Mouse (Mus musculus): ENCODE measurements around the gene Klf3. TPM values are rescaled to one million over a fixed set of nuclear protein-coding genes. Genes with fewer than 3 reads are reported as not detected.

Gene Klf3
- total RNA-seq (2021): 10 to 100 TPM; 12.6 to 17.5 TPM
- long read RNA-seq, experiment 1, full-length matches to known transcripts: 1 of 2 reads
- long read RNA-seq, experiment 1, partial matches to known transcripts: 0 of 2 reads
- long read RNA-seq, experiment 1, other reads (novel, unspliced or antisense): 1 of 2 reads
- long read RNA-seq, experiment 2, full-length matches to known transcripts: 3 of 7 reads
- long read RNA-seq, experiment 2, partial matches to known transcripts: 0 of 7 reads
- long read RNA-seq, experiment 2, other reads (novel, unspliced or antisense): 4 of 7 reads

DNA sequence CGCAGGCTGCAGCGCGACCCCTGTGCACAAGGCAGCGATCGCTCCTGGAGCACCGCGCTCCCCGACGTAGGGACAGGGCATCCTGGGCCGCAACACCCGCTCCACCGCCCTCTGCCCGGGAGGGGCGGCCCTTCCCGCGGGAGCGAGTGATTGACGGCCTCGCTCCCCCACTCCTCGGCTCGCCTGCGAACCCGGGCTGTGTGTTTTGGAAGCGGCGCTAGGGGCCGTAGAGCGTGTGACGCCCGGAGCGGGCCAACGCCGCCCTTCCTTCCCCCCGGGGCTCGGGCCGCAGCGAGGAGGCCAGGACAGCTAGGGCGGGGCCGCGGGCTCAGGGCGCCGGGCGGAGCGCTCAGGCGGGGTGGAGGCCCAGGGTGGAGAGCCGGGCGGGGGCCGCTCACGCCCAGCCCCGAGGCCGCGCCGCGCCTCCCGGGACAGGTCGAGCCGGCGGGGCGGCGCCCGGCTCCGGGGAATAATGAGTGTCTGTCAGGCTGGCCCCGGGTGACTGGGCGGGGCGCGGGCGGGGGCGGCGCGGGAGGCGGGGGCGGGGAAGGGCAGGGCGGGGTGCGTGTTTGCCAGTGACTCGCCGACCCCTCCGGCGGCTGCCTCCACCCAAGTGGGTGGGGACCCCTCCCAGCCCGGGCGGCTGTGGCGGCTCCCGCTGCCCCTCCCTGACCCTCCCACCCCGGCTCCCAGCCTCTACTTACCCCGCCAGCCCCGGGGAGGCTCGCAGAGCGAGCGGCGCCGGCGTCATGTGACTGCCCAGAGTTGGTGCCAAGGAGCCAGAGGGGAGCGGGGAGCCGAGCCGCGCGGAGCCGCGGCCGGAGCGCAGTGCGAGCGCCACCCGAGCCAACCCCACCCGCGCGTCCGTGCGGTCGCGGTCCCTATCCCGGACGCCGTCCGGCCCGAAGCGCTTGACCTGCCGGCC, at the start of gene Klf3:
Gene Klf3 (plus strand): TSS at position 594 of the 925 bp plus-strand sequence.
- peak; percentile 98 for DNase-seq

DNA sequence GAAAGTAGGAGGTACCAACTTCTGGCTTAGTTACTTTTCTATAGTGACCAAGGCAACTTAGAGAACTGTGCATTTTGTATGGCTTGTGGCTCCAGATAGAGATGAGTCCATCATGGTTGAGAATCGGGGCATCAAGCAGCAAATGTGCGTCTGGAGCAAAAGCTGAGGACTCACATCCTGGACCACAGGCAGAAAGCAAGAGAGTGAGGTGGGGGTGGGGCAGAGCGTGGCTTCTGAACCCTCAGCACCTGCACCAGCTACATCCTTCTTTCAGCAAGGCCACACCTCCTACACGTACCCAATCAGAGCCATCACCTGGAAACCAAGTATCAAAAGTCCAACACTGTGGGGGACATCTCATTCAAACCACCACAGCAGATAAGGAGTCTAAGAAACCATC, 40.9 kb upstream of the Klf3 start:
- no peak for DNase-seq

DNA sequence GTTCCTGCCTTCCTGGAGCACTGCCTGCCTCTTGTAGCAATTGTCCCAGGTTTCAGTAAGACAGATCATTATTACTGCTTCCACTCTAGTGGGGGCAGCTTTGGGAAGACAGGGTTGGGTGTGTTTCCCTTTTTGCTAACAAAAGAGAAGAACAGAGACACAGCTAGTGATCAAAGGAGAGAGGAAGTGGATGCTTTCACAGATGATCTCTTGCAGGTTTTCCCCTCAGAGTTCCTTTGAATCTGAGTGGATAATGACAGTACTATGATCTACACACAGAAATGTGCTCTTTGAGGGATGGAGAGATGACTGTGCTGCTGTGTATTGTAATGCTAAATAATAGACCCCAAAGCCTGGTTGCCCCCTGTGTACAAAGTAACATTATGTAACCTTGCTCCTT, 38.7 kb upstream of the Klf3 start:
- DNase-seq: no peak

DNA sequence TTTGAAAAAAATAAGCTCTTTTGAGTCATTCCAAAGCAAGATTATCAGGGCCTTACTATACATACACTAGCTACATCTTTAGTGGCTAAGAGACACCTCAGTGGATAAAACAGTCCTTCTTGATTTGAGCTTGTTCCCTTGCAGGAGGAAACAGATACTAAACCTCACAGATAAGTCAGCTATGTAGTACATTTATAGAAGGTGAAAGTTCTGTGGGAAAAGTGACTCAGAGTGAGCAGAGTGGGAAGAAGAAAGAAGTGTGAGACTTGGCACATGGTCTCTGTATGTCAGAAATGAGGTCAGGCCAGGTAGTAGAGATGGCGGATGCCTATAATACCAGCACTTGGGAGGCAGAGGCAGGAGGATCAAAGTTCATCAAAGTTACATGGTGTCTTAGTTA, 37.4 kb upstream of the Klf3 start:
- no peak for DNase-seq

DNA sequence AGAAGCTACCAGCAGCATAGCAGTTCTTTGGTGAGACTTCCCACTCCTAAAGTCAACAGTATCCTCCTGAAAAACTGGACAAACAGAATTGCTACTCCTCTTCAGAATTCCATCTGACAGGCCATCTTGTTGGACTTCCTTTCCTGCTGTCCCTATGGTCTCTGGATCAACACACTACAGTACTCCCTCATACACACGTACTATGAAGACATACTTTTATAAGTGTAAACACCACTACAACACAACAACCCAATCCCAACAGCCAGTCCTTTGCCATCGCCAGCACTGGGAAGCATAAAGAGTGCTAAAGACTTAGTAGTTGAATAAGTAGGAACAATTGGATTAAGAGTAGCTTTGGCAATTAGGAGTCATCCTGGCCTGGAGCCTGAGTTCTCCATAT, 36.6 kb upstream of the Klf3 start:
- no peak for DNase-seq

DNA sequence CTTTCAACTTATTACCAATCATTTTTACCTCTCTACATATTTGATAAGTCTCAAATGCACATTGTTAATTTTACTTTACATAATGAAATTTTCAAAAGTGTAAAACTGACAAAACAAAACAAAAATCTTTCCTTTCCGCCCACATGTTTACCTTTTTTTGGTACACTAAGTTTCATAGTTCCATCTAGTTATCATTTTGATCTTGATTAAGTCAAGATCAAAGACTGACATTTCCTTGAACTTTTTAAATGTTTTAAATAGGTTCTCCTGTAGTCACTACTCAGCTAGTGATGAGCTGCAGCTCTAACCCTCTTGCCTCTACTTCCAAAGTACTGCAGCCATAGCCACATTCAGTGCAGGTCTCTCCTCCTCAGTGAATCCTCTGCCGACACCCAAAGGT, 31.6 kb upstream of the Klf3 start:
- DNase-seq: no peak

DNA sequence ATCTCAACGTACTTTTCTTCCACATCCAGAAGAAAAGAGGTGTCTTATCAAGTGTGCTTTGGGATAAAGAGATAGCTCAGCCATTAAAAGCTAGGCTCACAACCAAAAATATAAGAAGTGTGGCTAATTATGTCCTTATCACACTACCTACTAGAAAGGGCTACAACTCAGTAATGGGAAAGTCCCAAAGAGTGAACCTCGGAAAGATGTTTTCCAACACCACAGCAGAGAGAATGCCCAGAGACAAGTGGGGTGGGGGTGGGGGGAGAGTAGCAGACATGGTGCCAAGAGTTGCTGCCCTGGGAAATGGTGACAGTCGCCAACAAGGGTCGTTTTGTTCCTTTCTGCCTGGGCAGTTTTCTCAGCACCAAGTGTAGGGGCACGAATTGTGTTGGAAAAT, 25.0 kb upstream of the Klf3 start:
- no peak for DNase-seq

DNA sequence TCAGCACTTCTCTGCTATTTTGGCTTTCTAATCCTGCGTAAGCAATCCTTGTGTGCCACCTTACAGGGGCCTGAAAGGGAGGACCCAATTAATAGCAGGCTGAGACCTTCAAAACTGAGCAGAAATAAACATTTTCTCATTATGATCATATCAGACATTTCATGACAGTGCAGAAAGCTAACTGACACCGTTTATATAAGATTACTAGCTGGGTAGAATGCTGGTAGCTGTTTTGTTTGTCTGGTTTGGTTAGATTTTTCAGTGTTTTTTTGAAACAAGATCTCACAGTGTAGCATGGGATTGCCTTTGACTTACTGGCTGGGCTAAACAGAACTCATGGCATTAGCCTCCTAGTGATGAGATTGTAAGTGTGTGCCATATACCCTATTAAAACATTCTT, 23.9 kb upstream of the Klf3 start:
- no peak for DNase-seq

DNA sequence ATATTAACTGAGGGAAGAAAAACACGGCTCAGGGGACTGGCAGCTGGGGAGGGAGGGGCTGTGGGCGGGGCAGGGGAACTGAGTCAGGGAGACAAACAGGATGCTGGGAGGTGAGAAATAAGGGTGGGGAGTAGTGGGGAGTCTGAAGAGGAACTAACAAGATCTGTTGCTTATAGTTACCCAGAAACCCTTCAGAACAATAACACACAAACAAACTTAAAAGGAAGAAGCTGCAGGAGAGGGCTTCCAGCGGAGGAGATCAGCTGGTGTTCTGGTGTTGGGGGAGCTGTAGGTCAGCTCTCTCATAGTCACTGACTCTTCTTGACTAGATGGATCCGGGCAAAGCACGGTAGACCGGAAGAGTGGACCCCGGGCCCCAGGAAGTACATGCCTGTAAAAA, 22.4 kb upstream of the Klf3 start:
- DNase-seq: no peak

DNA sequence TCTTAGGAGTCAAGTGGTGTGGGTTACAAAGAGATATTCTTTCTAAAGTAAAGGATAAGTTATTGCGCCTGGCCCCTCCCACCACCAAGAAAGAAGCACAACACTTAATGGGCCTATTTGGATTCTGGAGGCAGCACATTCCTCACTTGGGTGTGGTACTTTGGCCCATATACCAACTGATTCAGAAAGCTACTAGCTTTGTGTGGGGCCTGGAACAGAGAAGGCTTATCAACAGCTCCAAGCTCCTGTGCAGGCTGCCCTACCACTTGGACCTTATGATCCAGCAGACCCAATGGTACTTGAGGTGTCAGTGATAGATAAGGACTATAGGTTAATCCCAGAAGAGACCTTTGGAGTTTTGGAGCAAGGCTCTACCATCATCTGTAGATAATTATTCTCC, 15.0 kb upstream of the Klf3 start:
- no peak for DNase-seq

DNA sequence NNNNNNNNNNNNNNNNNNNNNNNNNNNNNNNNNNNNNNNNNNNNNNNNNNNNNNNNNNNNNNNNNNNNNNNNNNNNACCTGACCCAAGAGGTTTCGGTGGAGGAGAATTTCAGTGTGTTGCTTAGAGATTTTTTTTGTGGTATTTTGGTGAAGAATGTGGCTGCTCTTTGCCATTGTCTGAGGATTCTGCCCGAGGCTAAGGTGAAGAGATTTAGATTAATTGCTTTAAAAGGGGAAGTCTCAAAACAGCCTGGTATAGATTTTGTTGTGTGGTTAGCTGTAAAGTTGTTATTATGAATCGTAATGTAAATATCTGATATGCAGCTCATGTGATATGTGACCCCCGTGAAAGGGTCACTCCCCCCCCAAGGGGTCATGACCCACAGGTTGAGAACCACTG, 5.0 kb upstream of the Klf3 start:
- no peak for DNase-seq

DNA sequence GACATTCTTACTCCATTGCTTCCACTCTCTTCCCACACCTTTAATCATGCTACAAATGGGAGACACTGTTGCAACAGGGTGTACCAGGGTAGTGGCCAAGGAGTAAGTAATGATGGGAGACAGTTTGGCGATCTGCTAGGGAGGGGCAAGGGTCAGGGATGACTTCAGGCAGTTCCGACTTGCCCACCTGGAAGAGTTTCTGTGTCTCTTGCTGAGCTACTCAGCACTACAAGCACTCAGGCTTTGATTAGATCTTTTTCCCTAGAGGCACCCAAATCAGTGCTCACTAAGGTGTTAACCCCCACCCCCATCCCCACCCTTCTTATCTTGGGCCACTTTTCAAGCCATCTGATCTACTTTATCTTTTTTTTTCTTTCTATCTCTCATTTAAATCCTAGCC, 1.6 kb upstream of the Klf3 start:
- no peak for DNase-seq

DNA sequence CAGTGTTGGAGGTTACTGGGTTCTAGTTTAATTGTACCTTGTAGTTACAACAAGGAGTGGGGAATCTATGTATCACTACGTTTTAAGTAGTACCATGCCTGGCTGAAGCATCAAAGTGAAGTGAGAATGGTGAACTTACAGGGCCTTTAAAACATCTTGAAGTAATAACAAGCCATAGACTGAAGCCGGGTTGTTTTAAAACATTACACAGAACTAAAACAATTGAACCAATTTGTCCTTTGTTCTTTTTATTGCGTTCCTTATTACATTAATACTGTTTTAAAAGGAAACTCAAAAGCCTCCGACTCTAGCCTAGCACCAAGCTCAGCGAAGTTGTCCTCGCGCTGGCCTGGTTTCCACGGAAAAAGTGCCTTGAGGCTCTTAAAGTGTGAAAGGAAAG, 1.0 kb upstream of the Klf3 start:
- DNase-seq: no peak

DNA sequence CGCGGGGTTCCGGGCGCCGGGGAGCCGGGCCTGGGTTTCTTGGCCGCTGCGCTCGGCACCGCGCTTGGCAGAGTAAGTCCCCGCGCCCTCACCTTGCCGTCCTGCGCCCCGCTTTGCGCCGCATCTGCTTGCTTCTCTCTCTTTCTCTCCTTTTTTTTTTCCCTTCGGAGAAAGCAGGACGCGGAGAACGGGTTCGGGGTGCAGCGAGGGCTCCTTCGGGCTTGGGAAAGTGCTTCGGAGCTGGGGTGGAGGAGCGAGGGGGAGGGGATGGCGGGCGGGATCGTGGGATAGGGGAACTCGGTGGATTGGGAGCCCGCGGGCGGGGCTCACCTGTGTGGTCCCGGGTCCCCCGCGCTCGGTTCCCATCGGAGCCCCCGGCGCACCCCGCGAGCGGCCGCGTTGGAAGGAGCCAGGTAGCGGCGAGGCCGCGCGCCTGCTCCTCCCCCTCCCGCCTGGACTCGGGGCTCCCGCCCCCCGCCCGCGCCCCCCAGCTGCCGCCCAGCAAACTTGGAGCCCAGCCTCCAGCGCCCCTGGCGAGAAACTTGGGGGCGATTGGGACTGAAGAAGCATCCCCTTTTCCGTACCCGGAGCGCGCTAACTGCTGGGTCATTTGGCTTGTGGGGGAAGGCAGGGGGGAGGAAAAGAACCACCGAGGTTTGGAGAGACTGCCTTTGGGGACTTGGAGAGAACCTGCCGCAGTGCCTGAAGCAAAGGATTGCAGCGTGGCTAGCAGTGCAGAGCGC, 703 bp downstream of the Klf3 start:
- peak; percentile 57 for DNase-seq

DNA sequence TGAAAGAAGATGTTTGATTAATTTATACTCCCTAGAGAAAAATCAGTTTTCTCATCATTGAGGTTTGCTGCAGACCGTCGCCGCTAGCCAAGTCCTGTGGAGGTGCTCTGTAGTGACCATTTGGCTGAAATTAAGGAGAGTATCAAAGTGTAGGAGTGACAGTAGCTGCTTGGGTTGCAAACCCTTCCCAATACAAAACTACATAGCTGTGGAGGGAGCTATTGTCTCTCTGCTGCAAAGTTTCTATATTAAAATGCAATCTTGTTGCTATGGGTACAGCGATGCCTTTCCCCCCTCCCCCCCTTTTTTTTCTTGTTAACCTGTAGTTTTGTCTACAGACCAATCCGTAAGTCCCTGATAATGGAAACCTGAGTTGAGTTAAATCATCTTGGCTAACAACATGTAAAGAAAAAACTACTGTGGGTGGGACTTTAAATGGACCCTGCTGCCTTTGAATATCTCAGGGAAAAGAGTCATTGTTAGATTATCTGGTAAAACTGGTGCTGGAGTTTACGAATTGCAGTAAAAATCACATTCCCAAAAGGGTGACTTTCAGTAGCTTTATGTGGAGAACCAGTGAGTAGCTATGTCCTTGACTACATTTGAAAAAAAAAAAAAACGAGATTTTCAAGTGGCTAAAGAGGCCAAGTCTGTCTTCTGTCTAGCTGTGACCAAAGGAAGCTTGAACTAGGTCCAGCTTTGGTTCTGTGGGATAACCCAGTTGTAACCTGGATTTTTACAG, 2.1 kb downstream of the Klf3 start:
- DNase-seq: no peak

DNA sequence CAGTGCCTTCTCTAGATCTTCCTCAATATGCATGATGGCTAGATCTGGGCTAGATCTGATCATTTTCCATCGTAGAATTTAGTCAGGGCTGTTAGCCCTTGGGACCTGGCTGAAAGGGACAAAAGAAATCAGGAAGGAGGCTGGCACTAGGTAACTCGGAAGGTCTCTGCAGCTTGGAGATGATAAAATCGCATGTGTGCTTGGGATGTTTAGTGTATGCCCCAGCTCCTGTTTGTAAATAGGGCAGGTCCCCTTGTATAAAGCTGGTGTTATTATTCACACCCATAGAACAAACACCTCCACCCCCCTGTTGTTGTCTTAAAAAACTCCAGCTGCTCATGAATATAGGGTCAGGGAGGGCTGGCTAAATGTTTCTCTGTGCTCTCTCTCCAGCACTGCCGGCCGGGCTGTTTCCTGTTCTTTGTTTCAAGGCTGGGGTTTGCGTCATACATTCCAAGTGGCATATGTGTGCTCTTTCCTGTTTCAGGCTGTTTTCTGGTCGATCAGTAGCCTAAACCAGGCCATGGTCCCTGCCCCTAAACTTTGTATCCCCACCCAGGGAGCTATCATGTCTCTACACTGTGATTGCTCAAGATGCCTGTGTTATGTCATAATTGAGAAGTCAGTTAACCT, 2.8 kb downstream of the Klf3 start:
- peak; percentile 71 for DNase-seq

DNA sequence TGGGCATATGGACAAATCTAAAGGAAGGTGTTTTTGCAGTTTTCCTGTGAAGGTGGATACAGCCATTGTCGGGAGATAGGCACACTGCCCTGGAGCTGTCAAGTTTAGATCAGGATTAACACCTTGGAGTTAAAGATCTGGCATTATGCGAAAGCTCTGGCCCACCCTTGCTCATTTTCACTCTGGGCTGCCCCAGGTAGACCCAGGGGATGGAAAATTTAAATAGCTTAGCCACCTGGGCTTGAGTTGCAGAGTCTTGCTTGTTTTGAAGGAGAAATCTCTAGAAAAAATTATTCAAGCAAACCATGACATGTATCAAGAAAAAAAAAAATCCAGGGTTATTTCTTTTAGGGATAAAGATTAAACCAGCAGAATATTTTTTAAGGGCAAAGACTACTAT, 3.4 kb downstream of the Klf3 start:
- no peak for DNase-seq

DNA sequence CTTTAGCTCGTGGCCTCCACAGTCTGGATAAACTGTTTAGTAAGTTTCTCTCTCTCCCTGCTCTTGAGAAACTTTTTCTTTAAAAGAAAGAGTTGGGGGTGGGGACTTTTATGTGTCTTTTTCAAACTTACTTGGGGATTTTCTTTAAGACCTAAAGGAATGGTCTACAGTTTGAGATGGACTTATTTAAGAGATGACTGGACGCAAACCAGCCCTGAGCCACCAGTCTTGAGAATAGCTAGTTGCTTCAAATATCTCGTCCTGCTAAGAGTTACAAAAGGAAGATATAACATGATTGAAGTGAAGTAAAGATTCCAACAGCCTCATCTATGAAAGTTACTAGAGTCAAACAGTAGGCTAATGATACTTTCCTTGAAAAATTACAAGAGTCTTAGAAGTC, 4.0 kb downstream of the Klf3 start:
- DNase-seq: no peak

DNA sequence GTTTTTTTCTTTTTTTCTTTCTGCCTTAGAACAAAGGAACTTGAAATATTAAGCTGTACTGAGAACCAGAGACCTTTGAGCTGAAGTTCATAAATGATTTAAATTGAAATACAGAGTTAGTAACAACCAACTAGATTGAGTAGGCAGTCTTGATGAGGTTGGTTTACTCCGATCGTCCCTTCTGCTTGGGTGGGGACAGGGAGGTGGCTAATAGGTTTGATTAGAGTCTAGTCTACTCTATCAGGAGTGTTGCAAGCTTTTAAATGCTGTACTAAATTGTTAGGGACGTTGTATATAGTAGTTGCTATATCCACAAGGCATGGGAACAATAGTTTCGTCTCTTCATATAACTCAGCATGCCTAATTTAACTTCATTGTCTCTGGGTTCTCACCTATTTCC, 4.4 kb downstream of the Klf3 start:
- DNase-seq: no peak

DNA sequence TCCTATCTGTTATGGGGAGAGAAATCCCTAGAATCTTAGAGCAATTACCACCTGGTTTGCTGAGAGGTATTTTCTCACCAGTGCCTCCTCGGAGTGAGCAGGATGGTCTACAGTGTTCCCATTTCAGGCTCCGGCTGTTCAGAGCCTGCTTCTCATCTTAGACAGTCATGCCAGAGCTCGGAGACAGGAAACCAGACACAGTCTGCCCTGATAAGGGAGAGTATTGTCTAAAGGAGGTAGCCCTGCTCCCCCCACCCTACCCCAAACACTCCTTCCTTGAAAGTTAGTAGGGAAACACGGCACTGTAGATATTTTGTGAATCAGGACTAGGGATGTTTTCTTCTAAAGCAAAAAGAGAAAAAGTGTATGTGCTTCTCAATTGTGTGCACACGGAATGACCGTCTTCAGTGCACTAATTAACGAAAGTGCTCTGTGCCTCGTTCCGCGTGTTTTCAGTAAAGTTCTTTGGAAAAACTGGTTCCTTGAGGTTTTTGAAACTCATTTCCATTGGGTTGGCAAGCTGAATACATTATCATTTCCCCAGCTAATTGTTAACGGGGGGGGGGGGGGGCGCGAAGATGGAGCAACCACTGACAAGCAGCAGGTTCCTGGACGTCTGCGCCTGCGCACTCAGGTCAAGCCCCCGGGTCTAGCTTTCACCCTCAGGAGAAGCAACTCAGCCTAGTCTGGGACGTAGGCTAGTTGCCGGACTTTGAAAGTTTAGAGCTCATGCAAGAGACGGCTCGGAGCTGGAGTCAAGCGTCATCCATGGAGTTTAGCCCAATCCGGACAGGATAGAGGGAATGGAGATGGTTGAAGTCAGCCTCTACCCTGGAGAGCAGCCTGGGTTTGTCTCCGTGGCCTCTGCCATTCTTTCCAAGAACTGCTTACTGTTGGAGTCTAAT, 5.2 kb downstream of the Klf3 start:
- DNase-seq: no peak

DNA sequence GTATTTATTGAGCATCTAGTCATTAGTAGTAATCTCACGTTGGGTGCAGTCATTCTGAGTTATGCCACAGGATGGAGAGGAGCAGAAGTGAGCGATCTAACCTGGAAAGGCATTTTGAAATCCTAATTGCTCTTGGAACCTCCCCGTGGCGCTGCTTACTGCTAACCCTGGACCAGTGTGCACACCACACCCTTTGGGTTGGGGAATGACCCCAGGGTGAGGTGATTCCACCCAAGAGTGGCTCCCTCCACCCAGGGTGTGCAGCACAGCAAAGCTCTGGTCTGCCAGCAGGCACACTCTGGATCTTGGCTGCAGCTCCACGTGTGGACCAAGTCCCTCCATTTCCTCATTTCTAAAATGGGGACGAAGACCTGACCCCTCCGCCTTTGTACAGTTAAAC, 6.1 kb downstream of the Klf3 start:
- peak; percentile 65 for DNase-seq
